Mouse (Mus musculus) embryo, embryonic 10.5 days (tissue): ENCODE measurements around the gene Tlx2.

Experiments used
- DNase-seq: peaks from one replicate; pipeline ENCODE4 v3.0.0-alpha.2; 2015; ENCODE audit warnings: low spot score

Gene Tlx2

DNA sequence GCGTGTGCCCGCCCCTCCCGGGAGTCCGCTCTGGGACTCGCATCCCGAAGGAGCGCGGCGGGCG is at the start of gene Tlx2:
Tlx2 (minus strand) TSS at position 47 of the 64 bp plus-strand sequence.
- DNase-seq, result no peak

DNA sequence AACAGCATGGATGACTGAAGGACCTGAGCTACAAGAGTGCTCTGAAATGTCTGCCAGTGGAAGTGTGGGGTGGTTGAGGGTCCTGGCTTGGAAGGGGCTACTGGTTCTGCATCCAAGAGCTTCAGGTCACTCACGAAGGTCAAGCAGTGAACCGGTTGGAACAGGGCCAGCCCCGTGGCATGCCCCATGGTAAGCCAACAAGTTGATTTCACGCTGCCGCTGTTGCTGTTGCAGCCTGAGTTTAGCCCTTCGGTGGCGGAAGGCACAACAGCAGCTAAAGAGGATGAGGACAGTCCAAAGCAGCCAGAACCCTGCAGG is 49.6 kb upstream of the Tlx2 start:
- no peak for DNase-seq

DNA sequence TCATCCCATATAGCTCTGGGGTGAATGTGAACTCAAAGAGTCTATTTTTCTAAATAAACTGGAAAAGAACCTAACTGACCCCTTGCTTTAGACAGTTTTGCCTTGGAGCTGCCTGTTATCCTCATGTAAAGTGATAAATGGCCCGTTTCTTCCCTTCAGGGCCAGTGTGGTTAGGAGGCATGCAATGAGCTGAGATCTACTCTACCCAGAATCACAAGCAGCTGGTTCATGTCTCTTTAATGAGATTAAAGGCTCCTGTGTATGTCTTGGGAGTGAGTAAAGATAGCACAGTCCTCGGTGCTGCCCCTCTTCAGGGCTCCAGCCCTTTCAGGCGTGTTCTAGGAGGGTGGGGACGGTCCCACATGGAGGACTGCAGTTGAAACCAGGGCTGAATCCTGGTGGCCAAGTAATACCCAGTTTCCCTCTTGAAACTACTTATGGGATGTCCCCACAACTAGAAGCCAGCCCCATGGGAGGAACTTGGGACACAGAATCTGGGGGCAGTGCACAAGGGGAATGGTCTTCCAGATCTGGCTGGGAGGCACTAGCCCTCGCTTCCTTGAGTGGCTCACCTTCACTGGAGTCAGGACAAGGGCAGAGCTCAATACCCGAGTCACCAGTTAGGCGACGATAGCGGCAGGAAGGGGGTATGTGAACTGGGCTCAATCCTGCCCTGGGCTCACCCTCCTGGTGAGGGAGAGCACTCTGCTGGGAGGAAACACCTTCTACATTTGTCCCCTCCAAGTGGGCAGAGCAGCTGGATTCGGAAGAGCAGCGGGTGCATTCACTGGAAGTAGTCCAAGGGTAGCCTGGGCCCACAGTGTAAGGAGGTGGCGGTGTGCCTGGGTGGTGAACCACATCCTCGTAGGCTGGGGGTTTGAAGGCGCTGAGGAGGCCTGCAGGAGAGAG is 49.0 kb upstream of the Tlx2 start:
- no peak for DNase-seq

DNA sequence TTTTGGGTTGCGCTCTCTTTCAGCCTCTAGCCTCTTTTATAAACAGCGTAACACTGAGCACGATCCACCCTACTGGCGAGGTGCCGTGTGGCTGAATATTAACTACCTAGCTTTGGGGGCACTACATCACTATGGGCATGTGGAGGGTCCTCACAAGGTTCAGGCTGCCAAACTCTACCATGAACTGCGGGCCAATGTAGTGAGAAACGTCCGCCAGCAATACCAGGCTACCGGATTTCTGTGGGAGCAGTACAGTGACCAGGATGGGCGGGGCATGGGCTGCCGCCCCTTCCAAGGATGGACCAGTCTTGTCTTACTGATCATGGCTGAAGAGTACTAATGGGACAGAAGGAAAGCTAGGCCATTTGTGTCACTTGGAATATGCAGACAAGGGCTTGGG is 48.3 kb upstream of the Tlx2 start:
- DNase-seq, result no peak

DNA sequence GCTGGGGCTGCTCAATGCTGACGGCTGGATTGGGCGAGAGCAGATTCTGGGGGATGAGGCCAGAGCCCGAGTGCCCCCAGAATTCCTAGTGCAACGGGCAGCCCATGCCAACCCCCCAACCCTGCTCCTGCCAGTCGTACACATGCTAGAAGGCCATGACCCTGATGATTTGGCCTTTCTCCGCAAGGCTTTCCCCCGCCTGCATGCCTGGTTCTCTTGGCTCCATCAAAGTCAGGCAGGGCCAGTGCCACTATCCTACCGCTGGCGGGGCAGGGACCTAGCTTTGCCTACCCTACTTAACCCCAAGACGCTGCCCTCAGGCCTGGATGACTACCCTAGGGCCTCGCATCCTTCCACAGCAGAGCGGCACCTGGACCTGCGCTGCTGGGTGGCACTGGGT is 47.5 kb upstream of the Tlx2 start:
- no peak for DNase-seq

DNA sequence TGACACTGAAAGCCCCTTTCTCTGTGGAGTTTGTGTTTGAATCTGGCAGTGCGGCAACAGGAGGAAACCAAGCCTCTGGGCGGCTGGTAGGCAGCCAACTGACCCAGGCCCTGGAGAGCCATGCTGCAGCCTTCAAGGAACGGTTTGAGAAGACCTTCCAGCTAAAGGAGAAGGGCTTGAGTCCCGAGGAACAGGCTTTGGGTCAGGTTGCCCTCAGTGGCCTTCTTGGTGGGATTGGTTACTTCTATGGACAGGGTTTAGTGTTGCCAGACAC is 47.0 kb upstream of the Tlx2 start:
- no peak for DNase-seq

DNA sequence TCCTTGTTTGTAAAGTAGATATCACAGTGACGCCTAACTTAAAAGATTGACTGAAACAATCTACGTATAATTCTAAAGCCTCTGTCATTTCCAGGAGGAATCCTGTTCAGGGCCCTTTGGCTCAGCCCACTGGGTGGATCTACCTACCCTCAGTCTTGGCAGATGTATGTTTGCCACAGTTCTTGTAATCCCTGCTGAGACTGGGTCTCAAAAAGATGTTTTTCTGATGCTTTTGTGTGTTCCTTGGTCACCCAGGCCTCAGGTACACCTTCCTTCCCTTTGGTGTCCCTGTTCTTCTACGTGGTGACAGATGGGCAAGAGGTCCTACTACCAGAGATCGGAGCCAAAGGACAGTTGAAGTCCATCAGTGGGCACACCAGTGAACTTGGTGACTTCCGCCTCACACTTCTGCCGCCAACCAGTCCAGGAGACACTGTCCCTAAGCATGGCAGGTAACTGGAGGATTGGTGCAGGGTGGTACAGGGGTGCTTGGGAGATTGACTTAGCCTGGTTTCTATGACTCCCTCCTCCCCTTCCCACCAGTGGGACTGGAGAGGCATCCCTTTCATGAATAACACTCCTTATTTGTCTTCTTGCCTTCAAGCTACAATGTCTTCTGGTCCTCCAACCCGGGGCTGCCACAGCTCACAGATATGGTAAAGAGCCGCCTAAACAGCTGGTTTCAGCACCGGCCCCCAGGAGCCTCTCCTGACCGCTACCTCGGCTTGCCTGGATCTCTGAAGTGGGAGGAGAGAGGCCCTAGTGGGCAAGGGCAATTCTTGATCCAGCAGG is 46.5 kb upstream of the Tlx2 start:
- DNase-seq, result no peak

DNA sequence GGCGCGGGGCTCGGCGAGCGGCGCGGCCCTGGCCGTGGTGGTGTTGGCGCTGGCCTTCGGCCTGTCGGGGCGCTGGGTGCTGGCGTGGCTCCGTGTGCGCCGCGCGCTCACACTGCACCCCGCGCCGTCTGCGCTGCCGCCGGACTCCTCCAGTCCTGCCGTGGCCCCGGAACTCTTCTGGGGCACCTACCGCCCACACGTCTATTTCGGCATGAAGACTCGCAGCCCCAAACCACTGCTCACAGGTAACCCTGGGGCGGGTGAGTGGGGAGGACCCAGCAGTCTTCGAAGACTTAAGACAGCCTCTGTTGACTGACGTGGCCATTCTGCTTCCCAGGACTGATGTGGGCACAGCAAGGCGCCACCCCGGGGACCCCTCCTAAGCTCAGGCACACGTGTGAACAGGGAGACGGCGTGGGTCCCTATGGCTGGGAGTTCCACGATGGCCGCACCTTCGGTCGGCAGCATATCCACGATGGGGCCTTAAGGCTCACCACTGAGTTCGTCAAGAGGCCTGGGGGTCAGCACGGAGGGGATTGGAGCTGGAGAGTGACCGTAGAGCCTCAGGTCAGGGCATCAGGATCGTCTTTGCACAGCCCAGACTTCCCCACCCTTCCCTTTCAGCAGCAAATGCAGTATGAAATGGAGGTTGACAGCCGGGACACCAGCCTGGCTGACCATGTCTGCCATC is 45.7 kb upstream of the Tlx2 start:
- no peak for DNase-seq

DNA sequence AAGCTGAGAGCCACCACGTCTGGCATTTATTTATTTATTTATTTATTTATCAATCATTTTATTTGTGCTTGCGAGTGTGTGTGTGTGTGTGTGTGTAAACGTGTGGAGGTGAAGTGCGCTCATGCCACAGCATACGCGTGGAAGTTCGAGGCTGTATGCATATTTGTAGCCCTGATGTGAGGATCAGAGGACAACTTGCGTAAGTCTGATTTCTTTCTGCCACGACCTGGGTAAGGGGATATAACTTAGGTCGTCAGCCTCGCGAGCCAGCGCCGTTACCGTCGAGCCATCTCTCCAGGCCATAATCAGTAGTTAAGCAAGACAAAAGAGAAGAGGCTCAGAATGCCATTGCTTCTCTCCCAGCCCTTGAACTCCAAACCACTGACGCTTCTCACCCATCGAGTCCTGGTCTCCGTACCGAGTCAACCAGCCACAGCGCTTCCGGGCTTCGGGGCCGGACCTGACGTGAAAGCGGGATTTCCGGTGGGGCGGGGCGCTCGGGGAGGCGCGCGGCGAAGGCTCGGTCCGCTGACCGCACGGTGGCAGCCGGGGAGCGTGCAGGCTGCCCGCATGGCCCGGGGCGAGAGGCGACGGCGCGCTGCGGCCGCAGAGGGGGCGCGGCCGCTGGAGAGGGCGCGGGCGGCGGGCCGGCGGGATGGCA is 45.0 kb upstream of the Tlx2 start, which contains the start of gene Mogs:
Mogs (plus strand) TSS at position 486 of the 661 bp plus-strand sequence.
- peak; percentile 95 for DNase-seq

DNA sequence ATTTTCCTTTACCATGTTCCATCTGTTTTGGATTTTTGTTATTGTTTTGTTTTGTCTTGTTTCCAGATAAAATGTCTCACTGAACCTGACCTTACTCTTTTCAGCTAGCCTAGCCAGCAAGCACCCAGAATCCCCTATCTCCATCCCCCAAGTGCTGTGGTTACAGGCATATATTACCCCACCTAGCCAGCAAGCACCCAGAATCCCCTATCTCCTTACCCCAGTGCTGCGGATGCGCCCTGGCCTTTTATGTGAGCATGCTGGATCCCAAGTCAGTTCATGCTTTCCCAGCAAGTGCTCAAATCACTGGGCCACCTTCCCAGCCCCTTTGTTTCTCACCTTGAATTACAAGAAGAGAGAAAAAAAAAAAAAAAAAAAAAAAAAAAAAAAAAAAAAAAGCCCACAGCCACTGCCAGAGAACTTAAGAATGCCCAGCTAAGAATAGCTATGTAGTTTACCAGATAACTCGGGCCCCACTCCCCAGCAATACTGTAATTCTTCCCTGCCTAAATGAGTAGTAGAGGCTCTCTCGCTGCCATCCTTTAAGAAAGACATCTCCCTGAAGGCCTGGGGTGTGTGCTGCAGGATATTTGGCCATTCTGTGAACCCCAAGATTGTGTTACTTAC is 41.5 kb upstream of the Tlx2 start:
- no peak for DNase-seq

DNA sequence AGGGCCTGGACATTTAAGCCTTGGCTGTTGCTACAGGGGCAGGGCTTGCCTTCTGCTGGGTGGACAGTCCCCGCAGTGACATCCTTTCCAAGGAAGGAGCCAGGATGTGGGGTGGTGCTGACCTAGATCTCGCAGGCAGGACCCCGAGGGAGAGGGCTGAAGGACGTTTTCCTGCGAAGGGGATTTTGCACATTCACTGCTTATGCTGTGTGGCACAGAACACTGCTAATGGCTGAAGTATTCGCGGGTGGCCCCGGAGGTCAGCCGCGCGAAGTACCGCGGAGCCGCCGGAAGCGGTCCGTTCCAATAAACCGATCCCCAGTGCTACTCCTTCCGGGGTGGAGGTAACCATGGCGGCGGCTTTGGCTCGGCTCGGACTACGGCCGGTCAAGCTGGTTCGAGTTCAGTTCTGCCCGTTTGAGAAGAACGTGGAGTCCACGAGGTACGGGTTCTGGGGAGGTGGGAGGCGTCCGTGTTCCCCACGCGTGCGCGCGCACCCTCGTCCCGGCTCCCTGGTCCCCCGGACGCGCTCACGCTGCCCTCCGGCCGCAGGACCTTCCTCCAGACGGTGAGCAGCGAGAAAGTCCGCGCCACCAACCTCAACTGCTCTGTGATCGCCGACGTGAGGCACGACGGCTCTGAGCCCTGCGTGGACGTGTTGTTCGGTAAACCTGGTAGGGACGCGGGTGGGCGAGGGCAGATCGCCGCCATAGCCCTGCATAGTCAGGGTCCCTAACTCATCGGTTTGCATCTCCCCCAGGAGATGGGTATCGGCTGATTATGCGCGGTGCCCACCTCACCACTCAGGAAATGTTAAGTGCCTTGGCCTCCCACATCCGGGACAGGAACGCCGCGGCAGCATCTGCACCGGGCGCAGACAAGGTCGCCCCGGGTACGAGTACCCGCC is 38.9 kb upstream of the Tlx2 start, which contains the start of gene Mrpl53:
Mrpl53 (plus strand) TSS at position 279 of the 907 bp plus-strand sequence.
- DNase-seq, result peak; percentile 86

DNA sequence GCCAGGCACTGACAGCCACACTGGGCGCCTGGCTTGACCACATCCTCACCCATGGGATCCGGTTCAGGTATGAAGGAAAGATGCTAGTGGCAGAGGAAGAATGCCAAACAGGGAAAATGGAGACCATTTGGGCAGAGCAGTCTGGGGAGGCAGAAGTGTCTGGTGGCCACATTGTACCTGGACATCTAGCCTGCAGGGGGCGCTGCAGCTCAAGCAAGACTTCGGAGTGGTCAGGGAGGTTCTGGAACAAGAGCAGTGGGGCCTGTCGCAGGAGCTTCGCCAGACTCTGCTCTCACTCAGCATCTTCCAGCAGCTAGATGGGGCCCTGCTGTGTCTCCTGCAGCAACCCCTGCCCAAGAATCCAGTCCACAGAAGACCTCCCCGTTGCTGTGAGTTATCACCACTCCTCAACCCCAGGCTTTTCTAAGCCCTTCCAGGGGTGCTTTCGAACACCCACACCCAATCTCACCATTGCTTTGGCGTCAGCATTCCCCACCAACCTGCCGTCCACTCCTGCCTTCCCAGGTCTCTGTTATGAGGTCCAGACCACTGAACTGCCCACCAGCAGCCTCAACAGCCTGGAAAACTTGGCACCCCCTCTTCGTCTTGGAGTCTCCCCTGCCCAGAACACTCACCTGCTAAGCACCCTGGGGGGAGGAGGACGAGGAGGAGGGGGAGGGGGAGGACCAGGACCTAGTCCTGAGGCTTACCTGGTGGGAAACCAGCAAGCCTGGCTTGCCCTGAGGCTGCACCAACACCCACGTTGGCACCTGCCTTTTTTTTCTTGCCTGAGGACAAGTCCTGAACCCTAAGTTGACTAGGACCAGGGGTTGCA is 37.7 kb upstream of the Tlx2 start:
- peak; percentile 88 for DNase-seq

DNA sequence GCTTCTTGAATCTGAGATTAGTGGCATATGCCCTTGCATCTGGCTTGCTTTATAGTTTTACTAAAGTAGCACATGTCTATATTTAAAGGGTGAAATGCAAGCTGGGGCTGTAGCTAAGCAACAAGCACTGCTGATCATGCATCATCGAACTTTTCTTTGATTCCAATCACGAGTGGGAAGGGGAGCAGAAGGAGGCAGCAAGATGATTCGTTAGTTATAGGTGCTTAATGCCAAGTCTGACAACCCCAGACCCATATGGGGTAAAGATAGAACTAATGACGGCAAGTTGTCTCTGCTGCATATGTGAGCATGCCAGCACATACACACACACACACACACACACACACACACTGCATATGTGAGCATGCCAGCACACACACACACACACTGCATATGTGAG is 34.1 kb upstream of the Tlx2 start:
- no peak for DNase-seq

DNA sequence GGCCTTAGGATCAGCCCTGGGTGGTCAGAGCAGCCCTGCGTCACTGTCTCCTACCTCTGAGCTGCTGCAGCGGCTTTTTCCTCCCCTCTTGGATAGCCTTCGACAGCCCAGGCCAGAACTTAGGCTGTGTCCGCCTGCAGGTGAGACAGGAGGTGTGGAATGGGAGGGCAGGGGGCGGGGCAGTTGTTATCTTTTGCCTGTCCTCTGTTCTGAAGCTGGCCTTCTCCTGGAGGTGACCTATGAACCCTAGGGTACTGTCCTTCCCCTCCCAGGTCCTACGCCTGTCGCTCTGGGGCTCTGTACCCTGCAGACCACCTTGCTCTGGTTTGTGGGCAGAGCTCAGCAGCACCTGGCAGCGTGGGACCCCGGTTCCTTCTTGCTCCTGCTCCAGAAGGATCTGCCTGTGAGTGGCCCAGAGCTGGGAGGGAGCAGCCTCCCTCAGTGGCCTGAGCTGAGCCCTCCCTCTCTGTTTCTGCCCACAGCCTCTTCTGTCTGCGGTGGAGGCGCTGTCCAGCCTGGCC is 33.1 kb upstream of the Tlx2 start:
- no peak for DNase-seq

DNA sequence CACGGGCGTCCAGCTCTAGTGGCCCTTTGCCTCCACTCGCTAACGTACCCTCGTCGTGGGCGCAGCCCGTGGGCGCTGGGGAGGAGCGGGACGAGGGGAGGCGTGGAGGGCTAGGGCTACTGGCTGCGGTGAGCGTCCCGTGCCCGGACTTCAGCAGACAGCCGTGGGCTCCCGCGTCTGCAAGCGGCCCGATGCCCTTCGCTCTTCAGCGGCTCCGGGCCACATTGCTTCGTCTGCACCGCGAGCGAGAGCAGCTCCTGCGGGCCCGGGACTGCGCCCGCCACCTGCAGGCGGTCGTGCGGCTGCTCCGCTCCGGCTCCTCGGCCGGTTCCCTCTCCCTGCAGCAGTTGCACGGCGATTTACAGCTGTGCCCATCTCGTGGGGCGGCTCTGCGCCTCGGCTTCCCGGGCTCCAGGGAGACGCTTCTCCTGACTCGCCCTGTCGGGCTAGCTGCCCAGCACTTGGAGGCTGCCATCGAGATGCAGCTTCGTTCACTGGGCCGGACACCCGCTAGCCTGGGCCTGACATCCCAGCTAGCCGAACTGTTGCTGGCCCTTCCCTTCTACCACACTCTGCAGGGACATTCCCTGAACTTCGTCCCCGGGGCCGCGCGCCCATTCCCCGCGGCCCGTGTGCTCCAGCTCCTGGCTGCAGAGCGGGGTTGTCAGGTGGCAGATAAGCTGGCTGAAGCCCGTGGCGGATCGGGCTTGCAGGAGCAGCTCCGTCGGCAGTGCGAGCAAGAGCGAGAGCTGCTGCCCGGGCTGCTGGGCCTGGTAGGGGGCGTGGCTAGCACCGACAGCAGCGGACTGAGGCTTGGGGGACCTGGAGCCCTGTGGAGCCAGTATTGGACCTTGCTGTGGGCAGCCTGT is 31.8 kb upstream of the Tlx2 start:
- DNase-seq, result peak; percentile 74

DNA sequence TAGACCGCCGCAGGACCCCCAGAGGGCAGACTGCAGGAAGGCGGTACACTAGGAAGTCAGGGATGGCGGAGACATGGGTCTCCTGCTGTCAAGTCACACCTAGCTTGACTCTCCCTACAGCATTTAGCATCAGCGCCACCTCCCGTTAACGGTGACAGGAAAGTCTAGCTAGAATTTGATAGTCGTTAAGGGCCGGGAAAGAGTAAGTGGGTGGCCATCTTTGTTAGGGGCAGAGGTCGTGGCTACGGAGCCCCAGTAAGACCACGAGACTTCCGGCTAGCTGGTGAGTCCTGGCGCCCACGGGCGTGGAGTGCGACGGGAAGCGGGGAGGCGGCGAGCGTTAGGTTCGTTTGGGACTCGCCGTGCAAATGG is 31.2 kb upstream of the Tlx2 start, which contains the start of the genes Ccdc142 and Gm42688:
Ccdc142 (plus strand) TSS at position 286 of the 372 bp plus-strand sequence.
Gm42688 (plus strand) TSS at position 302 of the 372 bp plus-strand sequence.
- DNase-seq, result peak; percentile 94

DNA sequence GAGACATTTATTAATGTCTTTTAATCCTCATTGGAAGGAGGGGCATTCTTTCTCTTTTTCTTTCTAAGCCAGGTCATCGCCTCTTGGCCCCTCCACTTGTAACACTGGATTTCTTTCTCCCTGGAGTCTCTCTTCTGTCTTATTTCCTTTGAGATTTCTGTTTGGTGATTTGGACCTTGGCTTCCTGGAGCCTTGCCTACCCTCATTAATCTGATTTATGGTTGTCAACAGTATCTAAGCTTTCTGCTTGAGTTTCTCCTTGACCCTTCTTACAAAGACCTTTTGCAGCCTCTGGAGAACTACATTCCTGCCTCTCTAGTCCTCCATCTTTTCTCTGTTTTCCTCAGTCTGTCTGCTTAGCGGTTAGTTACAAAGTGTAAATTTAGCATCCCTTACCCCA is 28.3 kb upstream of the Tlx2 start:
- DNase-seq, result no peak

DNA sequence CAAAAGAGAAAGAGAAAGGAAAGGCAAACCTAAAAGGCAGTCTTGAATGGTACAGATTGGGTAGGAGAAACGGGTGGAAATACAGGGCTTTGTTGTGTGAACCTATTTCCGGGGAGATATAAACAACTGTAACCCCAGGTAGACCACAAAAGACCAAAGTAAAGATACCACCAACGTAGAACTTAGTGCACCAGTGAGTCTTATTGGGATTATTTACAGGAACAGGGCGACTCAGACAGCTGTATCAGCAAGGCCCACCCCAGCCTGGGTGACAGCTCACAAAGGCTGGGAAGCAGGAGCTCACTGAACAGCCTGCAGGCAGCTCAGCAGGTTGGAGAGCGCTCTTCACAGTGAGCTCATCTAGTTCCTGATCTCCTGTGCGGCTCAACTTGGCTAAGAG is 25.9 kb upstream of the Tlx2 start:
- no peak for DNase-seq
